Mouse (Mus musculus): ENCODE data around the gene Ltb4r1.

DNA sequence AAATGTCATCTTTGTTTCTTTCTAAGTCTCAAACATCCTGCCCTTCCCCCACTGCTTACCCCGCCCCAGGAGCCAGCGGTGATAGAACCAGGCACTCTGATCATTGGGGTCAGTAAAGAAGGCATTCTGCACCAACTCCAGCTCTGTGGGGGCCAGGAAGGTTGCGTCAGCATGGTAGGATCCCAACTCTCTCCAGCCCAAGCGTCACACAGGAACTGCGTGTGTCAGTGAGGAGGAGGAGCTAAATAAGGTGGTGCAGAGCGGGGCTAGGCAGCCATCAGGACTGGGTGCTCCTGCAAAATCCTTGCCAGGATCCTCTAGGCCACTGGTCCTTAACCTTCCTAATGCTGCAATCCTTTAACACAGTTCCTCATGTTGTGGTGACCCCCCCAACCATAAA is 46.0 kb upstream of the Ltb4r1 start:
- TF ChIP-seq CTCF (IDR thresholded peaks at IDR 0.05; ENCODE audit: low read depth) (no peak), EP300 (optimal IDR thresholded peaks at IDR 0.05) (no peak)

All from stomach, postnatal 0 days (tissue).